Comparison of ENCODE assay signal across 8 mouse cellular contexts in the genomic region with DNA sequence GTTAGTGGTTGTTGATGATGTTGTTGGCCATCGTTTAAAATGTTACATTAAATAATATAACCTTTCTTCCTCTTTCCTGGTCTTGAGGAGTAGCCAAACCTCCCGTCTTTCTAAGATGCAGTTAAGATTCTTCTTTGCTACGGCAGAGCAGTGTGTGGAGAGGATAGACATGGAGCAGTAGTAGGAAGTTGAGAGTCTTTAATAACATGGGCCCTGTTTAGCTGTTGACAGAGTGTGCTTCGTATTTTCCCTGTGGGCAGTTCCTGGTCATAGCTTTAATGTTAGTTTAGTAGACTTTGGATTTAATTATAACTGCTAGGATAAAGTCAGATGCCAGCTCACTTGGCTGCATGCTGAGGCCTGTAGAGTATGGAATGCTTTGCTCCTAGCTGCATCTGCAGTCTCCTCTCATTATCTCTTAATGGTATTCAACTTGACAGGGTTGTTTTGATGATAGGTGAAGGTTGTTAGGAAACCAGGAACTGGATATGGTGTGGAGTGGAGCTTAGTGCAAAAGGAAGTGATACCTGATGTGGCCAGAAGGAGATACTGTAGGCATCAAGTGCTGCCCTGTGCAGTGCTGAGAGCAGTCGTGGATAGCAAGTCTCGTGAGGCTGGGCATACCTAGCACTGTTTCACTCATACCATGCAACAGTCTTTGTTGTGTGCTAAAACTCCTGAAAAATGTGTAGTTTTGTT.
DNase-seq lines count a peak whose midpoint lies in the region; ATAC-seq and TF ChIP-seq lines count a peak whose summit lies in the region.

No protein-coding gene starts in this region.

- H3K36me3 ChIP-seq in G1E (replicated peaks): peaks cover 2% of the 10 kb centered on the region
- no peaks in the 10 kb centered on the region for H3K36me3 ChIP-seq in heart, embryonic 16.5 days (ENCODE audit: control insufficient read depth, insufficient read depth)

- no peaks in the 10 kb centered on the region for H3K9me3 ChIP-seq in G1E (replicated peaks)
- H3K9me3 ChIP-seq in heart, embryonic 16.5 days (replicated peaks; ENCODE audit: control insufficient read depth, low read length): no peaks in the 10 kb centered on the region

- no peak for TF ChIP-seq CTCF in G1E (IDR thresholded peaks at IDR 0.05; ENCODE audit: low read depth, low read length)

- H3K4me2 ChIP-seq in heart, embryonic 16.5 days (ENCODE audit: low read depth, low read length): peak overlapping the region; percentile 32

- WGBS in heart, embryonic 16.5 days: 26% methylated on average over 6 of the region's 6 CpGs

- intact Hi-C loops in heart, postnatal 25 days (cut with DNase I): no loop called here

- peak overlapping the region; percentile 79 for H3K27ac ChIP-seq in heart, embryonic 16.5 days (ENCODE audit: low read length)

- peak; percentile 29 for ATAC-seq in G1E (ENCODE audit: extremely low read depth, insufficient number of reproducible peaks, low FRiP score, poor library complexity, severe bottlenecking)
- peak; percentile 84 for ATAC-seq in heart, embryonic 16.5 days (replicated peaks; ENCODE audit: extremely low read depth, insufficient read depth, low FRiP score)
- peak; percentile 97 for ATAC-seq in megakaryocyte-erythroid progenitor cell, adult 5-6 weeks (replicated peaks; ENCODE audit: low FRiP score, low TSS enrichment, poor library complexity, severe bottlenecking)

- no peak overlapping the region for H3K4me3 ChIP-seq in G1E (ENCODE audit: low read depth, low read length)
- peak overlapping the region; percentile 2; the same call in 1 of the 2 replicates for H3K4me3 ChIP-seq in heart, embryonic 16.5 days (ENCODE audit: low read length)

- no peaks in the 10 kb centered on the region for H3K27me3 ChIP-seq in G1E (ENCODE audit: insufficient read depth, low read length)
- no peaks in the 10 kb centered on the region for H3K27me3 ChIP-seq in heart, embryonic 16.5 days (ENCODE audit: control insufficient read depth, insufficient read depth, low read length)

- peak; percentile 90 for DNase-seq in heart, adult 11 months
- DNase-seq in heart, postnatal 25 days (ENCODE audit: low spot score): no peak
- peak; percentile 19 for DNase-seq in G1E (ENCODE audit: low spot score)
- DNase-seq in adrenal gland, adult 2 months: no peak
- no peak for DNase-seq in left cerebral cortex, adult 8-10 months (ENCODE audit: low spot score in 2 of 2)
- no peak for DNase-seq in right cerebral cortex, postnatal 25 days

- H3K4me1 ChIP-seq in G1E (ENCODE audit: insufficient read depth, low read depth, low read length): peaks cover 24% of the 10 kb centered on the region
- H3K4me1 ChIP-seq in heart, embryonic 16.5 days (ENCODE audit: control insufficient read depth, insufficient read depth, low read length): peaks cover 37% of the 10 kb centered on the region

- H3K9ac ChIP-seq in heart, embryonic 16.5 days (ENCODE audit: low read length): 0 out of 2 replicates have a peak overlapping the region, but pooled peaks have one; percentile 4

Comparison
In these comparisons a context has a peak if more than half of its experiments do, and no peak if none do; other contexts are left out.
1. DNase-seq: peak in heart, adult 11 months (single experiment) and G1E (single experiment); none in heart, postnatal 25 days (single experiment), adrenal gland, adult 2 months (single experiment), left cerebral cortex, adult 8-10 months (0 of 2) and right cerebral cortex, postnatal 25 days (single experiment).
2. ATAC-seq: peak in every context shown above with its lines; median percentile 97 in megakaryocyte-erythroid progenitor cell, adult 5-6 weeks; 84 in heart, embryonic 16.5 days; 29 in G1E.